ENCODE assay signal across 8 mouse cellular contexts in genomic region chr5:146832769-146833448, GRCm38 (mm10). TPM values are rescaled to one million over a fixed set of nuclear protein-coding genes. Genes with fewer than 3 reads are reported as not detected.
A peak's percentile ranks its signal among the peaks of the same experiment; 100 is the strongest.
DNase-seq lines count a peak whose midpoint lies in the region; ATAC-seq and TF ChIP-seq lines count a peak whose summit lies in the region.

Gene Rpl21, plus strand, starts transcription at chr5:146832890.

- H3K4me1 ChIP-seq in bone marrow, adult 2 months (ENCODE audit: control insufficient read depth, insufficient read depth, low read length), result no peaks in the 10 kb centered on the region; the same call in 1 of the 2 replicates
- peaks cover 19% of the 10 kb centered on the region for H3K4me1 ChIP-seq in embryonic facial prominence, embryonic 15.5 days
- H3K4me1 ChIP-seq in limb, embryonic 14.5 days (ENCODE audit: control insufficient read depth, insufficient read depth, low read length), result peaks cover 11% of the 10 kb centered on the region; the same call in 1 of the 2 replicates
- H3K4me1 ChIP-seq in midbrain, postnatal 0 days (ENCODE audit: insufficient read depth, low read length), result peaks cover 5% of the 10 kb centered on the region; the same call in 1 of the 2 replicates

- H3K27ac ChIP-seq in bone marrow, adult 2 months (ENCODE audit: control insufficient read depth, insufficient read depth, low read depth, low read length, poor library complexity), result peak within 1 kb of the TSS; percentile 97
- peak within 1 kb of the TSS; percentile 92 for H3K27ac ChIP-seq in embryonic facial prominence, embryonic 15.5 days (replicated peaks)
- H3K27ac ChIP-seq in limb, embryonic 14.5 days (replicated peaks; ENCODE audit: low read depth, low read length), result peak within 1 kb of the TSS; percentile 89
- H3K27ac ChIP-seq in midbrain, postnatal 0 days (ENCODE audit: low read depth, low read length), result peak within 1 kb of the TSS; percentile 91

- H3K36me3 ChIP-seq in embryonic facial prominence, embryonic 15.5 days, result peaks cover 38% of the 10 kb centered on the region
- H3K36me3 ChIP-seq in limb, embryonic 14.5 days (ENCODE audit: control insufficient read depth, insufficient read depth, low read length), result peaks cover 41% of the 10 kb centered on the region
- peaks cover 20% of the 10 kb centered on the region for H3K36me3 ChIP-seq in midbrain, postnatal 0 days (ENCODE audit: insufficient read depth, low read length)

- peak; percentile 97 for DNase-seq in 416B (ENCODE audit: low read depth)
- DNase-seq in heart, adult 8-10 months (ENCODE audit: low spot score), result peak; percentile 94
- peak; percentile 96 for DNase-seq in kidney, adult 9 months
- peak; percentile 93 for DNase-seq in limb, embryonic 14.5 days (ENCODE audit: low spot score)
- peak; percentile 96 for DNase-seq in midbrain, postnatal 0 days (ENCODE audit: low spot score)
- peak; percentile 82 to 89 for DNase-seq in spleen, postnatal 14 days (ENCODE audit: low spot score in 2 of 2)

- no peaks in the 10 kb centered on the region for H3K27me3 ChIP-seq in embryonic facial prominence, embryonic 15.5 days
- H3K27me3 ChIP-seq in limb, embryonic 14.5 days (ENCODE audit: control insufficient read depth, insufficient read depth, low read length), result no peaks in the 10 kb centered on the region
- H3K27me3 ChIP-seq in midbrain, postnatal 0 days (ENCODE audit: insufficient read depth, low read length), result no peaks in the 10 kb centered on the region

- WGBS in bone marrow, adult 2 months, result under 1% methylated on average over 60 of the region's 60 CpGs
- WGBS in embryonic facial prominence, embryonic 15.5 days, result under 1% methylated on average over 60 of the region's 60 CpGs
- WGBS in limb, embryonic 14.5 days, result under 1% methylated on average over 53 of the region's 60 CpGs
- under 1% methylated on average over 58 of the region's 60 CpGs for WGBS in midbrain, postnatal 0 days

- peak within 1 kb of the TSS; percentile 100 for H3K4me3 ChIP-seq in bone marrow, adult 2 months (replicated peaks; ENCODE audit: control insufficient read depth, low read depth, low read length)
- H3K4me3 ChIP-seq in embryonic facial prominence, embryonic 15.5 days (replicated peaks), result peak within 1 kb of the TSS; percentile 96
- H3K4me3 ChIP-seq in limb, embryonic 14.5 days (replicated peaks; ENCODE audit: low read length), result peak within 1 kb of the TSS; percentile 95
- peak within 1 kb of the TSS; percentile 90 for H3K4me3 ChIP-seq in midbrain, postnatal 0 days (ENCODE audit: low read depth, low read length)

- no peaks in the 10 kb centered on the region for H3K9me3 ChIP-seq in embryonic facial prominence, embryonic 15.5 days (replicated peaks)
- H3K9me3 ChIP-seq in limb, embryonic 14.5 days (ENCODE audit: control insufficient read depth, low read length), result no peaks in the 10 kb centered on the region
- no peaks in the 10 kb centered on the region for H3K9me3 ChIP-seq in midbrain, postnatal 0 days (ENCODE audit: low read length)

- peak; percentile 97 for ATAC-seq in embryonic facial prominence, embryonic 15.5 days (ENCODE audit: insufficient number of reproducible peaks, low FRiP score, low TSS enrichment, low read depth)
- ATAC-seq in limb, embryonic 14.5 days (ENCODE audit: low FRiP score, low read depth), result peak; percentile 99
- peak; percentile 98 for ATAC-seq in midbrain, postnatal 0 days (ENCODE audit: low FRiP score)

- H3K4me2 ChIP-seq in embryonic facial prominence, embryonic 15.5 days (replicated peaks), result peak within 1 kb of the TSS; percentile 62
- peak within 1 kb of the TSS; percentile 80 for H3K4me2 ChIP-seq in limb, embryonic 14.5 days (replicated peaks; ENCODE audit: low read depth, low read length, severe bottlenecking)
- peak within 1 kb of the TSS; percentile 69 for H3K4me2 ChIP-seq in midbrain, postnatal 0 days (ENCODE audit: low read depth, low read length, poor library complexity, severe bottlenecking)

- peak within 1 kb of the TSS; percentile 96 for H3K9ac ChIP-seq in embryonic facial prominence, embryonic 15.5 days
- H3K9ac ChIP-seq in limb, embryonic 14.5 days (ENCODE audit: low read depth, low read length, severe bottlenecking), result peak within 1 kb of the TSS; percentile 96
- peak within 1 kb of the TSS; percentile 91 for H3K9ac ChIP-seq in midbrain, postnatal 0 days (replicated peaks; ENCODE audit: low read length, poor library complexity, severe bottlenecking)

- peak; percentile 85; the same call in 1 of the 2 replicates for TF ChIP-seq POLR2A in bone marrow, adult 2 months (IDR thresholded peaks at IDR 0.05; ENCODE audit: borderline replicate concordance, control insufficient read depth, low read depth, low read length)
- TF ChIP-seq POLR2A in limb, embryonic 14.5 days (IDR thresholded peaks at IDR 0.05; ENCODE audit: borderline replicate concordance, extremely low read depth, insufficient read depth, insufficient read length), result peak; percentile 98

- no peak for TF ChIP-seq CTCF in bone marrow, adult 2 months (IDR thresholded peaks at IDR 0.05; ENCODE audit: control insufficient read depth, insufficient read depth, low read length)
- TF ChIP-seq CTCF in midbrain, postnatal 0 days (IDR thresholded peaks at IDR 0.05), result no peak

RNA-seq across cellular contexts. Expression of gene Rpl21, which starts in this region (rescaled TPM):
- 73.8 and 107 TPM in 2 replicates for polyA plus RNA-seq in bone marrow, adult 2 months (2011; ENCODE audit: insufficient read depth, insufficient read length, low replicate concordance, missing spikeins)
- 545 and 547 TPM in 2 replicates for polyA plus RNA-seq in embryonic facial prominence, embryonic 15.5 days (2015; fragmentation: Nextera tagmentation; extraction: Ambion mirVana)
- total RNA-seq in heart, adult 8-10 months (2022), result 100 to 1,000 TPM in 3 of 4 experiments, 10 to 100 TPM in 1; 76.1 to 145 (median 124) TPM
- 232 and 505 TPM in 2 replicates for polyA plus RNA-seq in limb, embryonic 14.5 days (2012; rRNA removed)
- polyA plus RNA-seq in limb, embryonic 14.5 days (2014; fragmentation: Nextera tagmentation; extraction: Ambion mirVana), result 689 and 720 TPM in 2 replicates
- 217 and 224 TPM in 2 replicates for total RNA-seq in midbrain, postnatal 0 days (2014; rRNA removed)
- polyA plus RNA-seq in midbrain, postnatal 0 days (2015; fragmentation: Nextera tagmentation; extraction: Ambion mirVana), result 328 and 334 TPM in 2 replicates

Comparison
In these comparisons a context has a peak if more than half of its experiments do, and no peak if none do; other contexts are left out.
1. Peak in every context shown above with its lines: DNase-seq, ATAC-seq, H3K4me3 ChIP-seq and H3K27ac ChIP-seq.